Mouse (Mus musculus) lung, embryonic 16.5 days (tissue): ENCODE results near the gene Mtnr1a. TPM values are rescaled to one million over a fixed set of nuclear protein-coding genes. Genes with fewer than 3 reads are reported as not detected.
A peak's percentile ranks its signal among the peaks of the same experiment; 100 is the strongest.

Experiments
- ATAC-seq: fragments of 200-750 bp; cut with Nextera tagmentation; 2 replicates; pipeline ENCODE4 v1.8.0; 2017; ENCODE audit warnings: low read depth, mild to moderate bottlenecking, moderate library complexity
- H3K27ac ChIP-seq: fragments of 300-500 bp; sonication (generic); 2 replicates; pipeline ENCODE4 v1.5.1; 2014; ENCODE audit warnings: mild to moderate bottlenecking, control low read depth, low read length
- H3K27me3 ChIP-seq: fragments of 300-500 bp; sonication (generic); 2 replicates; pipeline ENCODE4 v1.6.1; 2014; ENCODE audit warnings: low read depth, low read length, mixed read lengths; ENCODE audit not compliant: control insufficient read depth, insufficient read depth
- H3K36me3 ChIP-seq: fragments of 300-500 bp; sonication (generic); 2 replicates; pipeline ENCODE4 v1.6.1; 2014; ENCODE audit warnings: low read length; ENCODE audit not compliant: control insufficient read depth, insufficient read depth
- H3K4me1 ChIP-seq: fragments of 300-500 bp; sonication (generic); replicated peaks from 2 replicates; pipeline ENCODE4 v1.6.1; 2014; ENCODE audit warnings: low read length, mixed read lengths; ENCODE audit not compliant: control insufficient read depth, insufficient read depth
- H3K4me2 ChIP-seq: fragments of 300-500 bp; sonication (generic); 2 replicates; pipeline ENCODE4 v1.6.1; 2014; ENCODE audit warnings: low read depth, low read length, control low read depth
- H3K4me3 ChIP-seq: fragments of 300-500 bp; sonication (generic); 2 replicates; pipeline ENCODE4 v1.5.1; 2014; ENCODE audit warnings: mild to moderate bottlenecking, low read length, control low read depth
- H3K9ac ChIP-seq: fragments of 300-500 bp; sonication (generic); 2 replicates; pipeline ENCODE4 v1.6.1; 2014; ENCODE audit warnings: low read length, control low read depth
- H3K9me3 ChIP-seq: fragments of 300-500 bp; sonication (generic); 2 replicates; pipeline ENCODE4 v1.6.1; 2016; ENCODE audit warnings: low read length; ENCODE audit not compliant: control insufficient read depth
- WGBS: fragments of 180-500 bp; shearing (Covaris S2); extraction: QIAGEN DNeasy Blood & Tissue Kit; methylation state at CpG from one replicate; pipeline ENCODE4 v1.1.7; 2014; 5-methylcytosine and 5-hydroxymethylcytosine counted together
- polyA plus RNA-seq: library from polyadenylated mRNA; unstranded; fragments of >200 nt; fragmentation: Nextera tagmentation; extraction: Ambion mirVana; gene quantifications from 2 replicates; pipeline ENCODE4 v1.2.1, GENCODE M21; 2015

Mtnr1a gene
- polyA plus RNA-seq, result not detected in 2 replicates

DNA sequence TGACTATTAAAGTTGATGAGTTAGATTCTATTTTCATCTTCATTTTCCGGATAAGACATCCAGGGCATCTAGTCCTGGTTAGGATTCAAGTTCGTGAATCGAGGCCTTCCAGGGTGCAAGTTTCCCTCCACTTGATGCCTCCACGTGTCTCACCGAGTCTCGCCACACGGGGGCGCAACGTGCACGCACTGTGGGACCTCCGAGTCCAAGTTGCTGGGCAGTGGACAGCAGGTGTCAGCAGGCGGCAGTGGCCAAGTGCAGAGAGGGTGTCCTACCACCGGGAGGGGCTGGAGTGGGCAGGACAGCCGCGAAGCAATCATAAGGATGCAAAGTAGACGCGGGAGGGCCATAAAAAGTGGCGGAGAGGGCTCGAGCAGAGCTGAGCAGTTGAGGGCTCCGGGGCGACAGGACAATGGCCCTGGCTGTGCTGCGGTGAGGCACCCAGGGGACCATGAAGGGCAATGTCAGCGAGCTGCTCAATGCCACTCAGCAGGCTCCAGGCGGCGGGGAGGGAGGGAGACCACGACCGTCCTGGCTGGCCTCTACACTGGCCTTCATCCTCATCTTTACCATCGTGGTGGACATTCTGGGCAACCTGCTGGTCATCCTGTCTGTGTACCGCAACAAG is at the start of gene Mtnr1a:
Mtnr1a (plus strand) TSS at position 379 of the 628 bp plus-strand sequence.
- peak within 1 kb of the TSS; percentile 62 for H3K4me2 ChIP-seq
- WGBS, result 6% methylated on average over 29 of the region's 29 CpGs

DNA sequence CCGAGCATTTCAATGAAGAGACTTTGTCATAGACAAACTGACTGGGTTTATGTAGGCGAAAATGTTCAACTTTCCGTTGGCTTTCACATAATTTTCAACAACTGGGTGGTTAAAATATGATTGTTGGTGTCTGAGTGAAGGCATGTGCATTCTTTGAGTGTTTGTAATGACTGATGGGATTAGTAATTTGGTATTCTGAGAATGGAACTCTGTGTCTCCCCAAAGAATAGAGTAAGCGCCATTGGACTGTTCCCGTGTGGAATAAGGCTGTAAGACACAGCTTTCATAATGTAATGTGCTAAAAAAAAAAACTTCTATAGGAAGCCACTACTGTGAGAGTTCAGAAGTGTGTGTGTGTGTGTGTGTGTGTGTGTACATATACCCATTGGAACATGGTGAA is 49.7 kb upstream of the Mtnr1a start:
- Histone ChIP-seq H3K4me1 (no peaks in the 10 kb centered on the region), H3K27ac (no peak overlapping the region), H3K36me3 (peaks cover 31% of the 10 kb centered on the region), H3K9me3 (peaks cover 4% of the 10 kb centered on the region; the same call in 1 of the 2 replicates), H3K4me3 (no peak overlapping the region), H3K27me3 (no peaks in the 10 kb centered on the region), H3K4me2 (no peak overlapping the region), H3K9ac (no peak overlapping the region)
- WGBS, result 74% methylated on average over 5 of the region's 5 CpGs
- ATAC-seq, result no peak

More for the DNA sequence above, at the start of gene Mtnr1a:
- no peaks in the 10 kb centered on the region for H3K9me3 ChIP-seq
- no peak within 1 kb of the TSS for H3K27ac ChIP-seq
- H3K4me3 ChIP-seq, result peak within 1 kb of the TSS; percentile 30
- 0 out of 2 replicates have a peak within 1 kb of the TSS, but pooled peaks have one; percentile 39 for H3K9ac ChIP-seq
- no peaks in the 10 kb centered on the region for H3K4me1 ChIP-seq
- peaks cover 4% of the 10 kb centered on the region for H3K27me3 ChIP-seq
- peak; percentile 89 for ATAC-seq
- H3K36me3 ChIP-seq, result no peaks in the 10 kb centered on the region

DNA sequence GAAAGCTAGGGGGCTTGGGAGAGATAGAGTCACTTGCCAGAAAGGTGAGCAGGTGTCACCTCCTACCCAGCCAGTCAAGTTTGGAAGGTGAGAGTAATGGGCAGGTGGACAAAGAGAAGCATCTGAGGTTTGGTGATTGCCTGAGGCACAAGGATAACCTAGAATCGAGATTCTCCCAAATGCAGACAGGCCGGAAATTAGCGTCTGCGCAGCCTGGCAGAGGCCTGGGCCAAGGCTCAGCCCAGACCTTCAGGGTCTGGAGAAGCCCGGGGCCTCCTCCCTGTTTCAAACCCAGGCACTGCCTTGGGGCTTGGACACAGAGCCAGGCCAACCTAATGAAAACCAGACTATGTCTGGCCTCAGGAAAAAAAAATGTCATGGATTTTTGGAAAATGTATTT is 47.8 kb upstream of the Mtnr1a start:
- no peak for ATAC-seq
- peaks cover 43% of the 10 kb centered on the region for H3K36me3 ChIP-seq
- no peak overlapping the region for H3K4me3 ChIP-seq
- no peak overlapping the region for H3K27ac ChIP-seq
- WGBS, result 82% methylated on average over 5 of the region's 5 CpGs
- no peak overlapping the region for H3K9ac ChIP-seq
- H3K4me2 ChIP-seq, result no peak overlapping the region
- peaks cover 4% of the 10 kb centered on the region; the same call in 1 of the 2 replicates for H3K9me3 ChIP-seq
- H3K27me3 ChIP-seq, result no peaks in the 10 kb centered on the region
- no peaks in the 10 kb centered on the region for H3K4me1 ChIP-seq

DNA sequence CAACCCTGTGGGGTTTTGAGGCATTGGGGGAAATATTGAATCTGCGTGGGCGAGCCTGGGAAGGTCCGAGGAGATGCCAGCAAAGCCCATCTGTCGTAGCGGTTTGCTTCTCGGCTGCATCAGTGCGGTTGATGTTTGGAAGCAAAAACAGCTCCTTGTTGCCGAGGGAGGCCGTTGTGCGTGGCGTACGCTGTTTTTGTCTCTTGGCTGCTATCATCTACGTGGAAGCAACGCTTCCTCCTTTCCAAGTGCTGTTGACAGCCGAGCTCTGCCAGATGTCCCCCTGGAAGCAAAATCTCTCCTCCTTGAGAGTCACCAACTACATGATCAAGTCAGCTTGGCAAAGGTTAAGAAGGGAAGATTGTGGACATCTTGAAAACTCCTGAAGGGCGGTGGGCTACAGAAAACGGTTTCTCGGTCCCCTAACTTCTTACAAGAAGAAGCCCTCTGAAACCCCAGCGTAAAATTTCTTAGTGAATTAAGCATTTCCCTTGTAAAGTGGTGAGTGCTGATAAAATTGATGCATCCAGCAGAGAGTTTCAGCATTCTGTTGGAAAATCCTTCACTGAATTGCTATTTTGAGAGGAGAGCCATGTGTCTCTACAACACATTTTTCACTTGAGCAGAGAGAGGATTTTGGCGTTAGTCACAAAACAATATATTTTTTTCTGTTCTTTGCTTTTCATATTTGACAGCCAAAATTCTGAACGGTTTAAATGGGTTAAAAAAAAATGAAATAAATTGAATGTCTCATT is 46.8 kb upstream of the Mtnr1a start:
- H3K36me3 ChIP-seq, result peaks cover 50% of the 10 kb centered on the region
- H3K4me1 ChIP-seq, result no peaks in the 10 kb centered on the region
- 72% methylated on average over 21 of the region's 21 CpGs for WGBS
- H3K9me3 ChIP-seq, result peaks cover 4% of the 10 kb centered on the region; the same call in 1 of the 2 replicates
- no peak overlapping the region for H3K9ac ChIP-seq
- no peak overlapping the region for H3K4me3 ChIP-seq
- no peak overlapping the region for H3K27ac ChIP-seq
- no peaks in the 10 kb centered on the region for H3K27me3 ChIP-seq
- no peak for ATAC-seq
- no peak overlapping the region for H3K4me2 ChIP-seq

DNA sequence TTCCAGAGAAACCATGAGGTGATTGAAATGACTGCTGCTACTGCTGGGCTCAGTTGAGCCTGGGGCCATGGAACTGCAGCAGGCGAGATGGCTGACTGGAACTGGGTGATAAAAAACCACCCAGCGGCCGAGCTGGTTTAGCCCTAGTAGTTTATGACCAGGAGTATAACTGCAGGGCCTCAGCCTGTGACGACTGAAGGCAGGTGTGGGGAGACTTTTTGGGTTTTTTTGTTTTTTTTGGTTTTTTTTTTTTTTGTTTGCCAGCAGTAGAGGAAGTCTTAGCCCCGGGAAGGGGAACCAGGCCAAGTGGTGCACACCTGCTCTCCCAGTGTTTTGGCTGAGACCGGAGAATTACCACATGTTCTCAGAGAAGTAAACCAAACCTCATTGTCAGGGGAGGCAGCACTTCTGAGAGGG is 40.8 kb upstream of the Mtnr1a start:
- Histone ChIP-seq H3K9ac (no peak overlapping the region), H3K4me2 (no peak overlapping the region), H3K9me3 (peaks cover 4% of the 10 kb centered on the region; the same call in 1 of the 2 replicates), H3K27ac (no peak overlapping the region), H3K4me3 (no peak overlapping the region), H3K36me3 (peaks cover 64% of the 10 kb centered on the region), H3K4me1 (no peaks in the 10 kb centered on the region), H3K27me3 (no peaks in the 10 kb centered on the region)
- 72% methylated on average over 6 of the region's 6 CpGs for WGBS
- no peak for ATAC-seq

DNA sequence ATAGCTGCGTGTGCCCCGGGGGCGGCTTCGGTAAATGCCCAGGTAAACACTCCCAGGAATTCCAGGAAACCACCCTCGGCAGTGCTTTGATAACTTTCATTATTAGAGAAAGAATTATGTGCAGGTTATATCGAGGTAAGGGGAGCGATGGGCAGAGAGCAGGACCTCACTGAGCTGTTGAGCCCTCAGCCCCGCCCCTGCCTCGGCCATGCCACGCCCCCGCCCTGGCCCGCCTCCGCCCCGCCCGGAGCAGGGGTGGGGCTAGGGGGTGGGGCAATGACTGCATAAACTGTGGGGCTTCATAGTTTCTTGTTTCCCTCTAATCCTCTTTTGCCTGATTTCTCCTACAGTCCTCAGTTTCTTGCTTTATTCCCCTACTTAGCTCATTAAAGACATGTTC is 30.6 kb upstream of the Mtnr1a start:
- H3K4me3 ChIP-seq, result no peak overlapping the region
- peaks cover 4% of the 10 kb centered on the region; the same call in 1 of the 2 replicates for H3K9me3 ChIP-seq
- no peak overlapping the region for H3K4me2 ChIP-seq
- H3K27me3 ChIP-seq, result no peaks in the 10 kb centered on the region
- no peak overlapping the region for H3K27ac ChIP-seq
- no peaks in the 10 kb centered on the region for H3K4me1 ChIP-seq
- ATAC-seq, result no peak
- H3K36me3 ChIP-seq, result peaks cover 72% of the 10 kb centered on the region
- H3K9ac ChIP-seq, result no peak overlapping the region
- WGBS, result 80% methylated on average over 15 of the region's 15 CpGs

DNA sequence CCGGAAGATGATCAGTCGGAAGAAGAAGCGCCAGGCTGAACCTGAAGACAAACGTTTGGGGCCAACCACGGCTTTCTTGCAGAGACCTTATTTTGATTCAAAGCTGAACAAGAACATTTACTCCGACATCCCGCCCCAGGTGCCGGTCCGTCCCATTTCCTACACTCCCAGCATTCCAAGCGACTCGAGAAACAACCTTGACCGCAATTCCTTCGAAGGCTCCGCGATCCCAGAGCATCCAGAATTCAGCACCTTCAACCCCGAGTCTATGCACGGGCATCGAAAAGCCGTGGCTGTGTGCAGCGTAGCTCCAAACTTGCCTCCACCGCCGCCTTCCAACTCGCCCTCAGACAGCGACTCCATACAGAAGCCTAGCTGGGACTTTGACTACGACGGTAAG is 24.8 kb upstream of the Mtnr1a start:
- Histone ChIP-seq H3K4me3 (no peak overlapping the region), H3K27ac (no peak overlapping the region), H3K36me3 (peaks cover 58% of the 10 kb centered on the region), H3K9me3 (peaks cover 4% of the 10 kb centered on the region; the same call in 1 of the 2 replicates), H3K4me1 (no peaks in the 10 kb centered on the region), H3K27me3 (no peaks in the 10 kb centered on the region), H3K4me2 (no peak overlapping the region), H3K9ac (no peak overlapping the region)
- WGBS, result 93% methylated on average over 26 of the region's 26 CpGs
- ATAC-seq, result no peak

DNA sequence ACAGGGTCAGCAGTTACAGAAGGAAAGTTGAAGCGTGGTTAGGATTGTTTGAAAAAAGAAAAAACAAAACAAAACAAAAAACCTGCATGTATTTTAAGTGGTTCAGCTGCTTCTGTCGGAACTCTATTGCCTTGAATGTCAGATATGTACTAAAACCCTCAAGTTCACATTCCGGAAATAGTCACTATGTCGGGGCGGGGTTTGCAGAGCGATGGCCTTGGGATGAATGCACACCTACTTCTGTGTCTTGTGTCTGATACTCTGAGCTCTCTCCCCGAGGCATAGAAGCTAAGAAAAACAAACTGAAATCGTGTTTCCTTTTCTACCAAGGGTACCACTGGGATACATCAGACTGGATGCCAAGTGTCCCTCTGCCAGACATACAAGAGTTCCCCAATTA is 18.5 kb upstream of the Mtnr1a start:
- Histone ChIP-seq H3K36me3 (peaks cover 36% of the 10 kb centered on the region), H3K27me3 (no peaks in the 10 kb centered on the region), H3K4me1 (no peaks in the 10 kb centered on the region), H3K9ac (no peak overlapping the region), H3K27ac (no peak overlapping the region), H3K9me3 (peaks cover 3% of the 10 kb centered on the region; the same call in 1 of the 2 replicates), H3K4me3 (no peak overlapping the region), H3K4me2 (no peak overlapping the region)
- 73% methylated on average over 8 of the region's 8 CpGs for WGBS
- ATAC-seq, result no peak

DNA sequence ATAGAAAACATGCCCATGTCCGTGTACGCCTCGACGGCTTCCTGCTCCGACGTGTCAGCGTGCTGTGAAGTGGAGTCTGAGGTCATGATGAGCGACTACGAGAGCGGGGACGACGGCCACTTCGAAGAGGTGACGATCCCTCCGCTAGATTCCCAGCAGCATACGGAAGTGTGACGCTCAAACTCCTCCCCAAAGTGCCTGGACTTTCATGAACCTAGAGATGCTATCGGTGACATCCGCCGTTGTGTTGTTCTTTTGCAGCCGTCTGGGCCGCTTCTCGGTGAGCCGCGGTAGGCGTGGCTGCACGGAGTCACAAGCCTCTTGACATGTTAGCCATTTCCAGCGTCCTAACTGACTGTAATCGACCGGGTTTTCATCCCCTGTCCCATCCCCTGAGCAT is 17.7 kb upstream of the Mtnr1a start:
- H3K27ac ChIP-seq, result no peak overlapping the region

More for the DNA sequence above, 17.7 kb upstream of the Mtnr1a start:
- Histone ChIP-seq H3K4me2 (no peak overlapping the region), H3K4me3 (no peak overlapping the region), H3K9me3 (peaks cover 5% of the 10 kb centered on the region; the same call in 1 of the 2 replicates), H3K4me1 (no peaks in the 10 kb centered on the region), H3K36me3 (peaks cover 35% of the 10 kb centered on the region), H3K27me3 (no peaks in the 10 kb centered on the region), H3K9ac (no peak overlapping the region)
- WGBS, result 92% methylated on average over 30 of the region's 30 CpGs
- ATAC-seq, result no peak
